Mouse (Mus musculus): Measurements from ENCODE around the gene Ddr1.

GRCm38 (mm10) chr17:35697429-35697758 lies 7.0 kb downstream of the Ddr1 start:
- TF ChIP-seq CTCF (IDR thresholded peaks at IDR 0.05; ENCODE audit: control insufficient read depth, insufficient read depth, insufficient read length) (no peak), MYOG (IDR thresholded peaks at IDR 0.05; ENCODE audit: control insufficient read depth, extremely low read depth, insufficient read length) (no peak), MAX (IDR thresholded peaks at IDR 0.05) (no peak)

Data from C2C12 (cell line).